Mouse (Mus musculus) bone marrow macrophage, adult 2 months (primary cell): Measurements from ENCODE around the gene Ube2o. TPM values are rescaled to one million over a fixed set of nuclear protein-coding genes. Genes with fewer than 3 reads are reported as not detected.

Experiments
- H3K27ac ChIP-seq: 2 replicates; pipeline ENCODE4 v1.5.1; 2012; ENCODE audit warnings: low read depth, low read length; ENCODE audit not compliant: insufficient read depth
- H3K4me1 ChIP-seq: 2 replicates; pipeline ENCODE4 v1.6.1; 2012; ENCODE audit warnings: low read length; ENCODE audit not compliant: control insufficient read depth, insufficient read depth
- H3K4me3 ChIP-seq: 2 replicates; pipeline ENCODE4 v1.5.1; 2012; ENCODE audit warnings: mild to moderate bottlenecking, low read length, moderate library complexity; ENCODE audit not compliant: insufficient read depth
- CTCF ChIP-seq: IDR thresholded peaks from 2 replicates; pipeline ENCODE4 v1.5.1; 2012; ENCODE audit warnings: low read depth, mild to moderate bottlenecking, low read length, moderate library complexity
- POLR2A ChIP-seq: IDR thresholded peaks from 2 replicates; pipeline ENCODE4 v1.6.1; 2012; ENCODE audit warnings: mild to moderate bottlenecking, low read depth, low read length, borderline replicate concordance
- polyA plus RNA-seq: library from polyadenylated mRNA; stranded (reverse); fragments of >200 nt; gene quantifications from 2 replicates; pipeline ENCODE4 v1.2.4, GENCODE M21; 2012; ENCODE audit not compliant: missing spikeins, insufficient read depth, insufficient read length

Ube2o gene
- polyA plus RNA-seq, 1 experiment: 8.0 TPM

DNA sequence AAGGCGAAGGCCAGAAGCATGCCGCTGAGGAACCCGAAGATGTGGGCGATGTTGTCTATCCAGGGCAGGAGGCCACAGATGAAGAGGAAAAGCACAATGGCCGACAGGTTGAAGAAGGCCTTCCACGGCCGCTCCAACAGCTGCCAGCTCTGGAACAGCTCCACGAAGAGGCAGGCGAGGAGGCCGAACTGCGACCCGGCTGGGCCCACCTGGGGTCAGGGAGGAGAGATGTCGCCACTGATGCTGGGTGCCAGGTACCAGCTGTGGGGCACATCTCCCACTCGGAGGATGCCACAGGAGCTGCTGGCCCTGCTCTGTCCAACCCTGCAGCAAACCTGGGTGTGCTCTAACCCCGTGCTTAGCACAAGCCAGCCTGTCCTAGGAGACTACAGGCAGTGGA is 18.0 kb upstream of the Ube2o start:
- H3K27ac ChIP-seq: no peak overlapping the region
- H3K4me3 ChIP-seq: no peak overlapping the region
- TF ChIP-seq CTCF (no peak), POLR2A (no peak)
- no peaks in the 10 kb centered on the region for H3K4me1 ChIP-seq

- no peak for TF ChIP-seq POLR2A
- no peak for TF ChIP-seq CTCF
- no peaks in the 10 kb centered on the region for H3K4me1 ChIP-seq
- H3K27ac ChIP-seq: no peak overlapping the region
- no peak overlapping the region for H3K4me3 ChIP-seq
Measured at GRCm38 (mm10) chr11:116598193-116598592, 16.9 kb upstream of the Ube2o start.

GRCm38 (mm10) chr11:116596766-116597165 is 15.5 kb upstream of the Ube2o start:
- no peak for TF ChIP-seq CTCF
- no peak for TF ChIP-seq POLR2A
- Histone ChIP-seq H3K27ac (no peak overlapping the region), H3K4me3 (no peak overlapping the region), H3K4me1 (no peaks in the 10 kb centered on the region)

DNA sequence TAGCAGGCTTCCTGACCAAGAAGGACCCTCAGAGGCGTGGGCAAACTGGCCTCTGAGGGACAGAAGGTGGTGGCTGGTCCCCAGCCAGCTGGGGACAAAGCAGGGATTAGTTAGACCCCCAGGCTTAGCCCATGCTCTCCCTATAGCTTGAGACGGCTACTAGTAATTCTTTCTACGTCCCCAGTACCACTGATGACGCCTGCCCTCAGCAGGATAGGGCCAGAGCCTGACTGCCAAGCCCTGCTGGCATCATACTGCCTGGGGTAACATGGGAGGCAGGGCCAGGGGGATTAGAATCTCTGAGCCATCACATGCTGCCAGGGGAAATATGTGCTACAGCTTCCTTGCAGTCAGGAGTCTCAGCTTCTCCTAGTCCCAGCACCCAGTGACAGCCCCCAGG is 12.1 kb upstream of the Ube2o start:
- H3K4me1 ChIP-seq: no peaks in the 10 kb centered on the region
- no peak overlapping the region for H3K4me3 ChIP-seq
- no peak overlapping the region for H3K27ac ChIP-seq
- TF ChIP-seq POLR2A (no peak), CTCF (no peak)

DNA sequence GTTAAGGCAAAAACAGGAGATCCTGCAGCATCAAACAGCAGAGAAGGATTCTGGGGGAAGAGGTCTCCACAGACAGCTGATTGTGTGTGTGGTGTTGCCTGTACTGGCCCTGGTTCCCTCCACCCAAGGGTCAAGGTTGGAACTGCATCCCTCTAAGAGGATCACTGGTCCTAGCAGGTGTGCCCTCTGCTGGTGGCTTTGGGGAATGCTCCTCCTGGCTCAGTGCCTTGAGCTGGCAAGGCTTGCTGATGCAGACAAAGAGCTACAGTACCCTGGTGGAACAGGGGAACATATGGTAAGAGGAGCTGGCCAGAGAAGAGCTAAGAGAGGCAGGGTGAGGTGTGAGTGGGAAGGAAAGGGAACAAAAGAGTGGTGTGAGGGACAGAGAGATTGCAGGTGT is 11.2 kb upstream of the Ube2o start:
- Histone ChIP-seq H3K4me1 (no peaks in the 10 kb centered on the region), H3K4me3 (no peak overlapping the region), H3K27ac (no peak overlapping the region)
- TF ChIP-seq CTCF (peak; percentile 72), POLR2A (no peak)

GRCm38 (mm10) chr11:116591621-116592020 is 10.4 kb upstream of the Ube2o start:
- TF ChIP-seq CTCF (no peak), POLR2A (no peak)
- Histone ChIP-seq H3K27ac (no peak overlapping the region), H3K4me1 (no peaks in the 10 kb centered on the region), H3K4me3 (no peak overlapping the region)

- Histone ChIP-seq H3K27ac (no peak overlapping the region), H3K4me1 (no peaks in the 10 kb centered on the region), H3K4me3 (no peak overlapping the region)
- TF ChIP-seq POLR2A (no peak), CTCF (no peak)
Measured at GRCm38 (mm10) chr11:116589574-116589973, 8.3 kb upstream of the Ube2o start.

GRCm38 (mm10) chr11:116589020-116589531 is 7.8 kb upstream of the Ube2o start:
- H3K4me1 ChIP-seq: no peaks in the 10 kb centered on the region
- no peak overlapping the region for H3K4me3 ChIP-seq
- no peak overlapping the region for H3K27ac ChIP-seq
- TF ChIP-seq CTCF (no peak), POLR2A (no peak)

- TF ChIP-seq CTCF (peak; percentile 99), POLR2A (no peak)
- no peak overlapping the region for H3K27ac ChIP-seq
- no peaks in the 10 kb centered on the region for H3K4me1 ChIP-seq
- no peak overlapping the region for H3K4me3 ChIP-seq
Measured at GRCm38 (mm10) chr11:116586801-116587631, 5.8 kb upstream of the Ube2o start.

DNA sequence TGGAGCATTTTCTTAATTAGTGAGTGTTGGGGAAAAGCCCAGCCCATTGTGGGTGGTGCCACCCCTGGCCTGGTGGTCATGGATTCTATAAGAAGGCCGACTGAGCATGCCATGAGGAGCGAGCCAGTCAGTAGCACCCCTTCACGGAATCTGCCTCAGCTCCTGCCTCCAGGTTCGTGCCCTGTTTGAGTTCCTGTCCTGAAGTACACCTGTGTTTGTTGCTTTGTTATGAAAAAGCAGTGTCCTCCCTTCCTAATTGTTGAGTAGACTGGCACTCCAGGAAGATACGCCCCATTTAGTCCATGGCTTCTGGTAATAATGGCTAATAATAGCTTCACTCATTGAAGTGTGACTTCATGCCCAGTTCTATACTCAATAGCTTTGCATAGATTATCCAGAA is 5.1 kb upstream of the Ube2o start, which contains the start of gene Aanat:
Aanat (plus strand) TSS at position 123 of the 400 bp plus-strand sequence.
- Histone ChIP-seq H3K4me1 (no peaks in the 10 kb centered on the region), H3K27ac (no peak within 1 kb of the TSS), H3K4me3 (no peak within 1 kb of the TSS)
- TF ChIP-seq CTCF: no peak
- TF ChIP-seq POLR2A: no peak

DNA sequence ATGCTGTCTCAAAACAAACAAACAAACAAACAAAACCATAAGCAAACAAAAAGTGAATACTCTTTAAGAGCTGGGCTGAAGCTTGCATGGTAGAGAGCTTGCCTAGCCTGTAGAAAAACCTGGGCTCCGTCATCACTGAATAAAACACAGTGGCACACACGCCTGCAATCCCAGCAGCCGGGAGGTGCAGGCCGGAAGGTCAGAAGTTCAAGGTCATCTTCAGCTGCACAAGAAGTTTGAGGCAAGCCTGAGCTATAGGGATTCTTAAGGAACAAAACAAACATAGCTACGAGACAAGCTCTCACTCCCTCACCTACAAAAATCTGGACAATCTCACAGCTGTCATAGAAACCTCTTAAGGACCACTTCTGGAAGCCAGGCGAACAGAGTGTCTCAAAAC is 4.4 kb upstream of the Ube2o start:
- Histone ChIP-seq H3K27ac (no peak overlapping the region), H3K4me3 (no peak overlapping the region)
- TF ChIP-seq CTCF (no peak), POLR2A (no peak)

More for the DNA sequence above, 4.4 kb upstream of the Ube2o start:
- no peaks in the 10 kb centered on the region for H3K4me1 ChIP-seq
